Mouse (Mus musculus) testis, adult 2 months (tissue): Measurements from ENCODE around the gene Nrxn1. TPM values are rescaled to one million over a fixed set of nuclear protein-coding genes. Genes with fewer than 3 reads are reported as not detected.

Experiments used
- H3K27ac ChIP-seq: fragments of 200-500 bp; 2 replicates; pipeline ENCODE4 v1.5.1; 2012; ENCODE audit warnings: low read depth, low read length; ENCODE audit not compliant: control insufficient read depth, insufficient read depth
- H3K27me3 ChIP-seq: fragments of 200-500 bp; 2 replicates; pipeline ENCODE4 v1.6.1; 2012; ENCODE audit warnings: mild to moderate bottlenecking, low read length, moderate library complexity; ENCODE audit not compliant: control insufficient read depth, insufficient read depth
- H3K36me3 ChIP-seq: fragments of 200-500 bp; 2 replicates; pipeline ENCODE4 v1.6.1; 2012; ENCODE audit warnings: mild to moderate bottlenecking, low read length; ENCODE audit not compliant: control insufficient read depth, insufficient read depth
- H3K4me1 ChIP-seq: fragments of 200-500 bp; 2 replicates; pipeline ENCODE4 v1.6.1; 2012; ENCODE audit warnings: low read length; ENCODE audit not compliant: control insufficient read depth, insufficient read depth
- H3K4me3 ChIP-seq: fragments of 200-500 bp; 2 replicates; pipeline ENCODE4 v1.5.1; 2012; ENCODE audit warnings: low read depth, mild to moderate bottlenecking, low read length, moderate library complexity, mixed read lengths; ENCODE audit not compliant: control insufficient read depth
- CTCF ChIP-seq: fragments of 200-500 bp; IDR thresholded peaks from 2 replicates; pipeline ENCODE4 v1.5.1; 2012; ENCODE audit warnings: low read depth, mild to moderate bottlenecking, inconsistent platforms, low read length, moderate library complexity; ENCODE audit not compliant: control insufficient read depth, insufficient read depth, insufficient replicate concordance
- POLR2A ChIP-seq: fragments of 200-500 bp; IDR thresholded peaks from 2 replicates; pipeline ENCODE4 v1.6.1; 2012; ENCODE audit warnings: low read depth, mild to moderate bottlenecking, inconsistent platforms, low read length, moderate library complexity; ENCODE audit not compliant: control insufficient read depth
- polyA plus RNA-seq: library from polyadenylated mRNA; depleted of rRNA; stranded (reverse); fragments of >200 nt; gene quantifications from 2 replicates; pipeline ENCODE4 v1.2.3, GENCODE M21; 2012

The Nrxn1 gene
- polyA plus RNA-seq, 1 experiment, result 3.1 TPM

- Histone ChIP-seq H3K27me3 (no peaks in the 10 kb centered on the region), H3K4me1 (no peaks in the 10 kb centered on the region), H3K27ac (no peak overlapping the region), H3K36me3 (no peaks in the 10 kb centered on the region), H3K4me3 (no peak overlapping the region)
- TF ChIP-seq CTCF, result no peak
- no peak for TF ChIP-seq POLR2A
Measured at GRCm38 (mm10) chr17:90654506-90654905, 438.4 kb downstream of the Nrxn1 start.

GRCm38 (mm10) chr17:90653347-90653746 is 439.5 kb downstream of the Nrxn1 start:
- Histone ChIP-seq H3K4me1 (no peaks in the 10 kb centered on the region), H3K36me3 (no peaks in the 10 kb centered on the region), H3K27me3 (no peaks in the 10 kb centered on the region), H3K27ac (no peak overlapping the region), H3K4me3 (no peak overlapping the region)
- TF ChIP-seq CTCF (no peak), POLR2A (no peak)

GRCm38 (mm10) chr17:90650279-90650678 is 442.6 kb downstream of the Nrxn1 start:
- TF ChIP-seq POLR2A (no peak), CTCF (no peak)
- Histone ChIP-seq H3K27me3 (no peaks in the 10 kb centered on the region), H3K4me1 (no peaks in the 10 kb centered on the region), H3K4me3 (no peak overlapping the region), H3K27ac (no peak overlapping the region), H3K36me3 (no peaks in the 10 kb centered on the region)

- Histone ChIP-seq H3K27ac (no peak overlapping the region), H3K36me3 (no peaks in the 10 kb centered on the region), H3K4me3 (no peak overlapping the region), H3K27me3 (no peaks in the 10 kb centered on the region), H3K4me1 (no peaks in the 10 kb centered on the region)
- TF ChIP-seq CTCF, result no peak
- no peak for TF ChIP-seq POLR2A
Measured at GRCm38 (mm10) chr17:90638970-90639524, 453.8 kb downstream of the Nrxn1 start.

GRCm38 (mm10) chr17:90638183-90638727 is 454.6 kb downstream of the Nrxn1 start:
- TF ChIP-seq POLR2A, result no peak
- no peak for TF ChIP-seq CTCF
- H3K27me3 ChIP-seq, result no peaks in the 10 kb centered on the region
- H3K4me1 ChIP-seq, result no peaks in the 10 kb centered on the region
- no peak overlapping the region for H3K27ac ChIP-seq
- no peaks in the 10 kb centered on the region for H3K36me3 ChIP-seq
- no peak overlapping the region for H3K4me3 ChIP-seq

GRCm38 (mm10) chr17:90631371-90631770 is 461.5 kb downstream of the Nrxn1 start:
- Histone ChIP-seq H3K36me3 (no peaks in the 10 kb centered on the region), H3K27ac (no peak overlapping the region), H3K4me3 (no peak overlapping the region), H3K27me3 (no peaks in the 10 kb centered on the region), H3K4me1 (no peaks in the 10 kb centered on the region)
- TF ChIP-seq CTCF, result no peak
- no peak for TF ChIP-seq POLR2A

GRCm38 (mm10) chr17:90629851-90630250 is 463.0 kb downstream of the Nrxn1 start:
- TF ChIP-seq CTCF (no peak), POLR2A (no peak)

More at GRCm38 (mm10) chr17:90629851-90630250, 463.0 kb downstream of the Nrxn1 start:
- Histone ChIP-seq H3K36me3 (no peaks in the 10 kb centered on the region), H3K4me1 (no peaks in the 10 kb centered on the region), H3K27me3 (no peaks in the 10 kb centered on the region), H3K27ac (no peak overlapping the region), H3K4me3 (no peak overlapping the region)
